Mouse (Mus musculus): ENCODE data around the gene Ptprm.

Gene Ptprm

DNA sequence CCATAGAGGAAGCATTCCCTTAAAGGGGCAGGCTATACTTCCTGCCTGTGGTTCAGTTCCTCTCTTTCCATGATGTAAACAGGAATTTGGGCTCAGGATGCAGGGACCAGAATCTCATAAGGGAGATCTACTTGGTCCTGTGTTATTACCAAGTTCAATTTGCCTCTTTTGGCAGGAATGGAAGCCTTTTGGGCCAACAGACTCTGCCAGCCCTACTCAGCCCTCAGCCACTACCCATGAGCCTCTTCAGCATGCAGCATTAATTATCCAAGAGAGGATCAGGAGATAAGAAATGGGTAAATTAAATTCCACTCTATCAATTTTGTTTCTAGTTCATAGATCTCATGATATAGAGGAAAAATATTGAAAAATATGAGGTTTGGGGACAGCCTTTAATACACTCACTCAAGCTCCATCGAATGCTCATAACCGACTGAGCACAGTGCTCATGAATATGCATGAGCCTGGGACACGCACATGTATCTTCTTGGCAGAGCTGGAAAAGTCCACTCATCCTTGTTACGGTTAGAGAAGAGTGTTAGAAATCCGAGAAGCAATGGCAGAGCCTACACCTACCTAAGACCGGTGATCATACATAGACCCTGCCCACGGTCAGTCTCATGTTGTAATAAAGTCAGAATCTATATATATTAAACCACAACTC, 197.0 kb downstream of the Ptprm start:
- intact Hi-C loops (cut with DNase I): no loop called here

DNA sequence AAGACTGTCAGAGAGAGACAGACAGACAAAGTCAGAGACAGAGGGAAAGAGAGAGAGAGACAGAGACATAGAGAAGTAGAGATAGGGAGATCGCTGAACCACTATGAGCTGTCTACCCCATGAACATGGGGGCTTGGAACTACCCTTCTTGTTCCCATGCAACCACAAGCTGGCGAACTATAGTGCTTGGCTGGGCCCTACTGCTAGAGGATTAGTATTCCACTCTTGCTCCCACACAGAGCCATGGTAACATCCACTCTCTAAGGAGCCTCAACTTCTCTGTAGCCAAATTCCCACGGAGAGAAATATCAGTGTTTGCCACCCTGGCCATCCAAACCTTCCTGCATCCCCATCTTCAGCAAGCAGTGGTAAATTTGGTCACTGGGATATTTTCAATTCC, 202.0 kb downstream of the Ptprm start:
- intact Hi-C loops (cut with DNase I): no loop called here

DNA sequence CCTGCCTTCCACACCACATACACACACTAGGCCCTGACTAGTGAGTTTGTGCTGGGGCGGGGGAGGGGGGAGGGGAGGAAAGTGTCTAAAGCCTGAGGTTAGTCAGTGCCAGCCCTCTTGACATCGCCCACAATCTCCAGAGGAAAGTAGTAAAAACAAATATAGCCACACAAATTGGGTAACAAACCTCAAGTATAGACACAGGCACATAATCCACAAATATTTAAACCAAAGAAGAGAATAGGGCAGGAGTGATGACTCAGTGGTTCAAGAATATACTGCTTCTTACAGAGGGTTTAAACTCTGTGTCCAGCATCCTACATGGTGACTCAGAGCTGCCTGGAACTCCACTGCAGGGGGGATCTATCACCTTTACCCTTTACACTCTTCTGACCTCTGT, 203.8 kb downstream of the Ptprm start:
- intact Hi-C loops (cut with DNase I): no loop called here

DNA sequence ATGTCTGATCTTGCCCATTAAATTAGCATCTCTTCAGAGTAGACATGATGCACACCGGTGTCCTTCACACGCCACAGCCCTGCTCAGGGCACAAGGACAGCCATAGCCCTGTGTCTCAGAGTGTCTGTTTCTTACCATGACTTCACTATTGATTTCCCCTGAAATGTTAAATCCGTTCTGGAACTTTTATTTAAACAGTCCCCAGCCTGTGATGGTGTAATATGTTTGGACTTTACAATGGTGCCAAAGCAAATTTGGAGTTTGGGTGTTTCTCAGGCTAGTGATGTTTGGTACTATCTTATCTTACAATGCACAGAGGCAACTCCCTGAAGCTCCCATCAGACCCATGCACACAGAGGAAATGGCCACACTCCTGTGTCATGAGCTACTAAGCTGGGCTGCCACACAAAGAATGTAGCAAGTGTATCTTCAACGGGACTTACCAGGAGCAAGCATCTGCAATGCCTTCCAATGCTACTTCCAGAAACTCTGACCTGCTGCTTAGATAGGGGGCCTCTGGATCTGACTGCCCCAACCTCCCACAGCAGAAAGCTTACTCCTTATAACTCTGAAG, 212.0 kb downstream of the Ptprm start:
- intact Hi-C loops (cut with DNase I): no loop called here

DNA sequence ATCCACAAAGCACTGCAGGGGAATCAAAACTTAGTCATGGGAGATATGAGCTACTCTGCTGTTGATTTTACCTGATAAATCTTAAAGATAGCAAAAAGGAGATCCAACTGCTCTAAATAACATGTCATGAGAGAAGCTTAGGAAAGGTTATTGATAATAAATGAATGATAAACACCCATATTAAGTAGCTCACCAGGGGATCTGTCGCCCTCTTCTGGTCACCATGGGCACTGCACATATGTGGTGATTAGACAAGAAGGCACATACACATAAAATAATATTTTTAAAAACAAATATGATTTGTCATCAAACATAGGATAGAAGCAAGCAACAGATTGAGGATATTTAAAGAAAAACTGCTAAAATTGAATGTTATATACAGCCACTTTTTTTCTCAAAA, 213.8 kb downstream of the Ptprm start:
- intact Hi-C loops (cut with DNase I): no loop called here

DNA sequence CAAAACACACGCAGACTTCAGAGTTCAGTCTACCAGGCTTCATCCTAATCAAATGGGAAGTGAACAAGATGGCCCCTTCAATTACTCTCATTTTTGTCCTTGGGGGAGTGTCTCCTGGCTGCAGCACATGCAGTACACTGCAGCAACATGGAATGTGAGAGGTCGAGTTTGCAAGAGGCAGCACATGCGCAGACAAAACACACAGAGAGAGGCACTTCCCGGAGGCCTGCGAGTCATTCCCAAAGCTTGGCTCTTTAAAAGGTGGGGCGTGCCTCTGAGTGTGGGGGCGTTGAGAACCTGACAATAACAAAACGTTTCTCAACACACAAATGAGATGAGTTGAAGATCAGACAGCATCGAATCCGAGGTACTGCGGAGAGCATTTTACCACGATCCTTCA, 215.3 kb downstream of the Ptprm start:
- intact Hi-C loops (cut with DNase I): no loop called here

DNA sequence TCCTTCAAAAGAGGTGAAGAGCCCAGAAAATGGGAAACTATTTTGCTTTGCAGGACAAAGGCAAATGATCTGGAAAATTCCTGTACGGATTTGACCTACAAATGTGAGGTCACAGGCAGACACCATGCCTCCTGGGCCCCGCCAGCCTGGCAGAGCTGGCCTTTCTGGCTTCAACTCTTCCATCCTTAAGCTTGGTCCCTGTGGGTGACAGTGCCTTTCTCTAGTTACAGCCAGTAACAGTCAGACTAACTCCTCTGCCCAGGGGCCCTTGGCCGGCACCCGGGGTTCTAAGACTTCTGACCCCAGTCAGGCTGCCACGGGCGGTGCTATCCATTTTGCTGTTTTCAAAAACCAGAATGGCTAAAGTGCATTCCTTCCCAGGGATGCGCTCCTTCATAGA, 217.4 kb downstream of the Ptprm start:
- intact Hi-C loops (cut with DNase I): no loop called here

DNA sequence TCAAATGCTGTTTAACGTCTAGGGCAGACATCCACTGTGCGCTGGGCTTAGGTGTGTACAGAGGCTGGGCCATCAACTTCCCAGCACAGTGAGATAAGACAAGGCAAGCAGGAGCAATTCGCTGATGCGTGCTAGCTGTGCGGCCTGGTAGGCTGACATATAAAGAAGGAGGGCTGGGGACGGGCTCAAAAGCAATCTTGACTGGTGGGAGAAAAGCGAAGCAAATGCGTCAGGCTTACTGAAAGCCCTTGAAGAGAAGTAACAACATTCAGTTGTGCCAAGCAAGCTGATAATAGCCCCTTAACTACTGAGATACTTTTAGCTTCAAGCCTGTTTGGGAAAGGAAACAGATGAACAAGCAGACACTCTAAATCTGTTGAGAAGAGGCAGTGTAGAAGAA, 217.8 kb downstream of the Ptprm start:
- intact Hi-C loops (cut with DNase I): no loop called here

DNA sequence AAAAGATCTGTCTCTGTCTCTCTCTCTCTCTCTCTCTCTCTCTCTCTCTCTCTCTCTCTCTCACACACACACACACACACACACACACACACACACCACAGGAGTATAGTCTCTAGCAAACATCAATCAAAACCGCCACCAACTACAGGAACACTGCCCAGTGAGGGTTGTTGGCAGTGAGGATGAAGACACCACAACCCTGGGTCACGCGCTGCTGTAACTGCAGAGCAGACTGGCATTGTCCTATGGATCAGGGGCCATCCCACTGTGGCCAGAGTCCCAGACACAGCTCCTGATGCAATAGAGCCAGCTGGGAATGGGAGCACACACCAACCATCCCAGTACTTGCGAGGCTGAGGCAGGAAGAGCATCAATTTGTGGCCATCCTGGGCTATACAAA, 220.0 kb downstream of the Ptprm start:
- intact Hi-C loops (cut with DNase I): no loop called here

DNA sequence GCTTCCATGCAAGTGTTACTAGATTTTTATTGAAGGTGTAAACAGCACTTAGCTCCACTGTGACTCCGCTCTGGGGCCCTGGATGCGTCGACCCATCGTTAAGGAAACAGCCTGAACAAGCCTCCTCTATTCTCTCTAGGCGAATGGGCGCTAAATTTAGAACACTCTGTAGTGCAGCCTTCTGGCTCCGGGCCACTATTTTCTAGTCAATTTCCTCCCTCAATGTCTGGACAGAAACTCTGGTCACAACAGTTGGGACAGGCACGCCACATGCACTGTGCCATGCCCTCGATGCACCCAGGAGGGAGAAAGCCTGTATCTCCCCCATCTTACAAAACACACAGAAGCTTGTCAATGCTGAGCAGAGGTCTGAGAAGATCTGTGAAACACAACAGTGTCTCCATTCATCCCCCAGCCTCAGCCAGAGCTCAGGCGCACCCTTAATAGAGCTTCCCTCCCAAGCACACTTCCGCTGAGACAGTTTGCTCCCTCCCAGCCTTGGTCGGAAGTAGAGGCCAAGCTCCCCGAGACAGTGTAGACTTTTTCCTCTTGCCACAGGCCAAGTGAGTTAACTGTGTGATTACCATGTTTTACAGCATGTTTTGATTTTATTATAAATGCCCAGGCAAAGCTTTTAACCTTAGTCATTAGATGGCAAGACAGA, 220.7 kb downstream of the Ptprm start:
- intact Hi-C loops (cut with DNase I): no loop called here

DNA sequence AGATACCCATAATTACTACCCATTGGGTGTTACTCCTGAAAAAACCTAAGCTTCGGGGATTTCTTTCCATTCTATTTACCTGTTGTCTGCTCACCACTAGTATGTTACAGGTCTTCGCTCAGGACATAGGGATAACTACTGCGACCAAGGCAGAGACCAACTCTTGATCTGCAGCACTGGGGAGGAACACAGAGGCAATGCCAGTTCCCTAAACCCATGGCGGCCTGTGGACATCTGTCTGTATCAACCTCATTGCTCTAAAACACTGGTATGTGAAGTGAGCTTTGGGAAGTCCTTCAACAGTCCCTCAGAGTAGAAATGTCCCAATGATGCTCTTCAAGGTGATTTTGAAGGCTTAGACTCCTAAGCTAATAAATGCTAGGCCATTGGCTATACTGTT, 221.2 kb downstream of the Ptprm start:
- intact Hi-C loops (cut with DNase I): no loop called here

DNA sequence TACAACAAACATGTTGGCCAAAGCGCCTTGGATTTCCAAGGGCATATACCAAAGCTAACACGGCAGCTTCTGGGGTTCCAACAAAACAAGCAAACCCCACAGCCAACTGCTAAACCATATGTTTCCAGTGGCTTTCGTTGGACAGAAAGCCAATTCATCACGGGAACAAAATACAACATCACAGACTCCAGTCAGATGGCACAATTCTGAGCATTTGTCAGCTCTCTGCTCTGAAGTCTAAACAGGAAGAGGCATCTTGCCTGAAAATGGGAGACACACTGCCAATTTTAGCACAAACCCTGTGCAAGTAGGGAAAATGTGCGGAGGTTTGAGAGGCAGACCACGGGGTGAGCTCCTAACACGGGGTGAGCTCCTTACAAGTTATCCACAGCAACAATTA, 226.7 kb downstream of the Ptprm start:
- intact Hi-C loops (cut with DNase I): no loop called here

DNA sequence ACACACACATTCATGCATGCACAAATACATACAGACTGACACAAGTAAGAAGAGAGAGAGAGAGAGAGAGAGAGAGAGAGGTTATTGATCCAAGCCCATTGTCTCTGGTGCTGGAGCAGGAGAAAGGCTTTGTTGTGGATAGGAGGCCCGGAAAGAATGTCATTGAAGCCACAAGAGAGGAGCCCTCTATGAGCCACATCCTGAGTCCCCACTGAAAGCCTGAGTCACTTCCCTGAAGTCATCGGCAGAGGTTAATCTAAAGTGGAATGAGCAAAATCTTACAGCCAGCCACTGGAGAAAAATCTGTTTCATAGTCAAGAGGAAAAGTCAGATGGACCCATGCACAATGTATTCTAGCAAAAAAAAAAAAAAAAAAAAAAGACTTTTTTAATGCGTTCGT, 228.7 kb downstream of the Ptprm start:
- intact Hi-C loops (cut with DNase I): no loop called here

DNA sequence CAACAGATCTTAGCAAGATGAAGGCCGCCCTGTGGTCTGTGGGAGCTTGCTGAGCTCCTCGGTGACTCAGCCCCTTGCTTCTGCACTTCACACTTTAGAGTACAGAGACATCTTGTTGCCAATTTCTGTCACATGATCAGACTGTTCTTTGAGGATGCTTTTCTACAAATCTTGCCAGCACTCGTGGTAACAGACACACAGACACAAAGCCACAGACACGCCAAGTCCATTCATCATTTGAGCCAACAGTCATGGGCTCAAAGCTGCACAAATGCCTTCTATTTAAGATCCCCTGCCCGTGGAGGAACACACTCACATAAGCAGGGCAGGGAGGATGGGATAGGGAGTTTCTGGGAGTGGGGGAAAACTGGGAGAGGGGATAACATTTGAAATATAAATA, 230.0 kb downstream of the Ptprm start:
- intact Hi-C loops (cut with DNase I): no loop called here

DNA sequence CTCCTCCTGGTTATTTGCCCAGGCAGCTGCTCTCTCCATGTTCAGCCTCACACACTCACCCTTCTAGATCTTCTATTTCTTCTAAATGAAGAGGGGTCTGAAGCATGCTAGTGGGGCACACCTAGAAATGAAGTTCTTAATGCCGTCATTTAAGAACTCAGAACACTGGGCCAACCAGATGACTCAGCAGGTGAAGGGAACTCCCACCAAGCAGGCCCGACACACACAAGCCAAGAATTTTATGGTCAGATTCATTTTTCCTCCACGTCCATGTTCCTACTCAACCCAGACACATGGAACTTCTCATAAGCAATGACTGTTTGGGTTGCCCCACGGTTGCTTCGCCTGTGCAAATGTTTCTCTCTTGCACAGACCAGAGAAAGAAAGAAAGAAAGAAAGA, 230.5 kb downstream of the Ptprm start:
- intact Hi-C loops (cut with DNase I): no loop called here

DNA sequence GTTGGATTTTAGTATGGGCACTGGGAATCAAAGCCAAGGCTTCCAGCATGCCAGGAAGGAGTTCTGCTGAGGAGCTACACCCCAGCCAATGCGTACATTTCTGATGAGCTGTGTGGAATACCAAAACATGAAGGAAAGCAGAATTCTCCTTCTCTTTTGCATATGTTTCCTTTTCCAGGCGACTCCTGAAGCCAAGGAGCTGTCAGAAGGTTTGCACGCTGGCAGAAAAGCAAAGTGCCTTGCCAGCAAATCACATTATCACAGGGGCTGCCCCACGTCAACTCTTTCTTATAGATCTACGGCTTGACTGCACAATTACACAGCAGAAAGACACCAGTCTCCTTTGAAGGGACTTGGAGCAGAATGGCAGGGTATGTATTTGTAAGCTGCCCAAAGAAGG, 233.4 kb downstream of the Ptprm start:
- intact Hi-C loops (cut with DNase I): no loop called here

DNA sequence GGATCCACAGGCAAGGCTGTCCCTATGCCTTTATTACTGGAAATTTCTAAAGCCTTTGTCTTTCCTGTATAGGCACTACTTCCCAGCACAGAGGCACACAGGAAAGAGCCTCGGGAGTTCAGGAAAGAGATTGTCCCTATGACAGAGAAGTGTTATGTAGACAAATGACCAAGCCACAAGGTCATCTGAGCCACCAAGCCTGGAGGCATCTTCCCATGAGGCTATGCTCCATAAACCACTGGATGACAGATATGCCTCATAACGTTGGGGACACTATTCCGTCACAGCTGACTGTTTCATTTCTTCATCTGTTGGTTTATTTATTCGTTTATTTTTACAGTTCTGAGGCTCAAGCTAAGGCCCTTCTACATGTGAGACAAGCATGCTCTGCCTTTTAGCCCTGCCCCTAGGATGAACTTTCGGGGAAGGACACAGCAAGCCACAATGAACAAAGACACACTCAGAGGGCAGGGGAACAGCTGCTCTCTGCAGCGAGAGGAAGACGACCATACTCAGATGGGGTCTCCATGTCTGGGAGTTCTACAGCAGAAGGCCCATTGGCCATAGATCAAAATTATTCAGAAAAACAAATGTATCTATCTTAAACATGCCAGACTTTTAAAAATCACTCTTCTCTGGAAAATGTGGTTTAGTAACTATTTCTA, 235.4 kb downstream of the Ptprm start:
- intact Hi-C loops (cut with DNase I): no loop called here

DNA sequence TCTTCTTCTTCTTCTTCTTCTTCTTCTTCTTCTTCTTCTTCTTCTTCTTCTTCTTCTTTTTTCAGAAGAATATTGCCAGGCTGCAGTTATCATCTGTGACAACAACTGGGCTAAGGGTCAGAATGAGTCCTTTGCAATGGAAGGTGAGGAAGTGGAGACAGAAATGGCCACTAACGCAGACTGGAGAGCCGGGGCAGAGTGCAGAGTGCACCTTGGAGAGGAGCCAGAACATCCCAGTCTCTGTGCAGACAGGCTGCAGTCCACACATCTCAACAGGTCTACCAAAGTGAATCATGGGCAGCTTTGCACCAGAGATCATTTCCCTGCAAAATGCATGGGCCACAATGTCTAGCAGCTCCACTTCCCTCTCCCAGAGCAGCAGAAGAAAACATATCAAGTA, 239.4 kb downstream of the Ptprm start:
- intact Hi-C loops (cut with DNase I): no loop called here

DNA sequence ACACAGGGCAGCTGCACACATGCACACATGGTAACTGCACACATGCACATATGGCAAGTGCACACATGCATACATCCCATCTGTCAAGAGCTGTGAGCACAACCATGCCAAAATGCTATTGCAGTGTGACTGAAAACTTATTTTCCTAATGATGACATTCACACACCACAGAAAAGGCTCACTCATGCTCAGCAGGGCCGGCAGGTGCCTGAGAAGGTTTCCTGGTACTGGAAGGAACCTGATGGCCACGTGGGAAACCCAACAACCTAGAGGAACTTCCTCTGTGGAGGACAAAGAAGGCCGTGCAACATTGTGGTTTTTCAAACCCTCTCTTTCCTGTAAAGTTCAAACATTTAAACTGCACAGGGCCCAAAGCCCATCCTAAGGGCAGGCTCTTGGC, 241.6 kb downstream of the Ptprm start:
- intact Hi-C loops (cut with DNase I): no loop called here

DNA sequence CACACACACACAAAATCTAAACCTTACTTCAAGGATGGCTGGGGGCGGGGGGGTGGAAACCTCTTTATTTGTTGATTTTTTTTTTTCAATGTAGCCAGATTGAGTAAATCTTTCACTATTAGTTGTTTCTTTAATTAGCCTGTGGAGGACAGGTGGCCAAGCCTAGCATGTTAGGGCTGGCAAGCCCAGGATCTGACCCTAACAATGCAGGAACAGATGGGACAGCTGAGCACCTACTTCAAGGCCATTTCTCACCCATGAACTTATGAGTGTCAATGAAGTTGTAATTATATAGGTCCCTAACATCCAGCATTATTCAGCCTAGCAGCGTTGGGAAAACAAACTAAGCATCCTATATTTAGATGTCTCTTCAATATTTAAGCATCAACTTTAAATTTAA, 248.1 kb downstream of the Ptprm start:
- intact Hi-C loops (cut with DNase I): no loop called here

DNA sequence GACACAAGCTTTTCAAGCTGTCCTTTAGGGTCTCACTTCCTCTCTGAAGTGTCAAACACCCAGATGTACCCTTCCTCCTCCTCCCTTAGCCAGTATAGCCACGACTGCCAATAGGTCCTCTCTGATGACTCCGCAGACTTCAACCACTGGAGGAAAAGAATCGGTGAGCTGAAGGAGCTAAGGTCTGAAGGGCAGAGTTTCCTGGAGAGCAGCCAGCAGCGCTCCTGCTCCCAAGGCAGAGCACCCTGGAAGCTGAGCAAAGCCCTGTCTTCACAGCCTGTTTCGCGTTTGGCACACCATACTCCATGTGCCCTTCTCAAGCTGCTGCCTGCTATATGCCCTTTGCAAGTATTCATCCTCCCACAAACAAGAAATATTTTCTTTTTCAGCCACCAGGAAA, 252.2 kb downstream of the Ptprm start:
- intact Hi-C loops (cut with DNase I): no loop called here

DNA sequence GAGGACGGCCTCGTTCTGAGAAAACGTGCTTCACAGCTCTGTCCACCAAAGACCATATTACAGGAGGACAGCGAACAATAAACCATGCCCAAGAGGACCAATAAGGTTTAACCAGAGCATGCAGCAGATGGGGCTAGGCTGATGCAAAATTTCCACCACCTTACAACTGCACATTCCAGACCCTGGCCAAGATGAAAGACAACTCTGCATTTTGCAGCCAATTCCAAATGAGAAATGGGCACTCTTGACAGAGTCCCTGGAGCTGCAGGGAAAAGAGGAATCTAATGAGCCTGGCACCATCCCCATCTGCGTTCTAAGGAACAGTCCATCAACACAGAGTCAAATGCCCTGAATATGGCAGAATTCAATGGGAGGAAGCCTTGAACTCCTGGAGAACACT, 263.3 kb downstream of the Ptprm start:
- intact Hi-C loops (cut with DNase I): no loop called here

DNA sequence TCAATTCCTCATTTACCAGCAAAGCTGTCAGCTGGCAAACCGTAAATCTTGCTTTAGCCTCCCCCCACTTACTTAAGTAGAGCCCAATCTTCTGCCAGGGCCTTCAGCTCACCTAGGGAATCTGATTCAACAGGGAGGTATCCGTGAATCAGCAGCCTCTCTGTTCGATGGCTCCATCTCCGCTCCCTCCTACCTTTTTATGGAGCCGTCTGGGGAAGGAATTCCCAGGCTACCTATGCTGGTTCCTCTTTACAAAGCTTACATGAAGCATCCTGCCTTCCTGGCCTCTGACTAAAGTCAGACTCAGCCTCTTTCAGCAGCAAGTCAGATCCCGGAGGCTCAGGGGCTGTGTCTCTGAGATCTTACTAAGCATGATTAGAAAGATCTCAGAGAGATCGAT, 264.1 kb downstream of the Ptprm start:
- intact Hi-C loops (cut with DNase I): no loop called here
